Mouse (Mus musculus): ENCODE results near the gene Sytl5. TPM values are rescaled to one million over a fixed set of nuclear protein-coding genes. Genes with fewer than 3 reads are reported as not detected.

Gene Sytl5
- 1 to 10 TPM; 2.1 to 2.3 TPM for total RNA-seq (2021)
- long read RNA-seq = 0 reads

DNA sequence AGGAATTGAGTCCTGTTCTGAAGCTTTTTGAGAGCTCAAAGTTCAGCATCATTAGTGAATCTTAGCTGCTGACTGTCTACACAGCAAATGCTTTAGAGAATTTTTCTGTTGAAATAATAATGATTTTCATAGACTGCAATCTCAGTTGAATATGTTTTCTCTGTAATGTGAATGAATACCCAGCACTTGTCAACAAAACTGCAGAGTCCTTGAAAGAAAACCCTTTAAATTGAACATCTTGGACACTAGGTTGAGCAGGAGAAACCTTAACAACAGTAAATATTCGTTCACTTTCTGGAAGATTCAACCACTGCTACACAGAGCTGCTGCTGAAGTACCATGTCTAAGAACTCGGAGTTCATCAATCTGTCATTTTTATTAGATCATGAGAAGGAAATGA, at the start of gene Sytl5:
Gene Sytl5 (plus strand): TSS at position 301 of the 400 bp plus-strand sequence.
- DNase-seq (ENCODE audit: low spot score in 2 of 2) = no peak

DNA sequence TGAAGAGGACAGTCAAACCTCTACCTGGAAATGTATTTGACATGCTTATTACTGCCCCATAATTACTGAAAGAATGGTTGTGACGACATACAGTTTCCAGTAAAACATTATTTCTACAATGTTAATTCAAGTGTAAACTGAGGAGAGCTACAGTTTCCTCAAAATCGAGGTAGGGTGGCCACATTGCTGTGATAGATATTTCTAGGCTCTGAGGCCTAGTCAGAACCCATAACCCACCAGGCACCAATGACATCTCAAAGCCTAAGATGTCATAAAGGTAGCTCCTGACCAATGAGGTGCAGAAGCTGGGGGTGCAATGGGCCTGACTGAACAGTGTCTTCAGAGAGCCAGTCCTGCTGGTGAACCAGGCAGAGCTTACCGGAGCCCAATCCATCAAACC, 38.8 kb upstream of the Sytl5 start, which contains the start of gene Hypm:
Gene Hypm (plus strand): TSS at position 301 of the 400 bp plus-strand sequence.
- DNase-seq (ENCODE audit: low spot score in 2 of 2) = no peak

DNA sequence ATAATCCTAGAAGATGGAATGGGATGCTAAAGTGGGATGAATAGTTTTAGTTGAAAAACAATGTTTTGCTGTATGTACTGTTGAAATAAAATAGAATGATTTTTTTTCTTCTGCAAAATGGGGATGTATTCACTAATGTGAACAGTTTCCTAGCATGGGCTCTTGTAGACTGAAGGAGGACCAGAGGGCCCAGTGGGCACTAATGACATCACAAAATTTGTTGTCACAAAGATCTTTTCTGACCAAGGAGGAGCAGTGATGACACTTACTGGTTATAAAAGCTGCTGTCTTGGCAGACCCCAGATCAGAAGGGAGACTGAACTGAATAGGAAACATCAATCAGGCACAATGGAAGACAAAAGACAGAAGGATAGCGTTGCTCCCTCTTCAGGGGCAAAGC, 36.0 kb upstream of the Sytl5 start, which contains the start of gene H2al3:
Gene H2al3 (plus strand): TSS at position 301 of the 400 bp plus-strand sequence.
- no peak for DNase-seq (ENCODE audit: low spot score in 2 of 2)

DNA sequence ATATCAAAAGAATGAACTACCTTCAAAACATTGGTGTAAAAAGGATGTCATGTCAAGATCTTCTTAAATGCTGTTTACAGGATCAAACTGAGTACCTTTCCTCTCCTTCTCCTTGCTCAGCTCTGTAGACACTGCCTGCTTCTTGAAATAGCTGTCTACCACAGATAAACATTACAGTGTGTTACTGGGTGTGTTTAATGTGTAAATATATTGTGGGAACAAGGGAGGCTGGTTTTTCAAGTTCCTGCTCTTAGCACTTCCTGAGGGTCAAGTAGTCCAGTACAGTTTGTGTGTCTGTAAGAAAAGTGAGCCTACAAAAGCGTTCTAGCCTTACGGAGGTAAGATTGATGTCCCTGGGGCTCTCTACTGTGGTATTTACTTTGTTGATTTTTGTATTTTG, 23.6 kb upstream of the Sytl5 start:
- DNase-seq (ENCODE audit: low spot score in 2 of 2) = no peak

DNA sequence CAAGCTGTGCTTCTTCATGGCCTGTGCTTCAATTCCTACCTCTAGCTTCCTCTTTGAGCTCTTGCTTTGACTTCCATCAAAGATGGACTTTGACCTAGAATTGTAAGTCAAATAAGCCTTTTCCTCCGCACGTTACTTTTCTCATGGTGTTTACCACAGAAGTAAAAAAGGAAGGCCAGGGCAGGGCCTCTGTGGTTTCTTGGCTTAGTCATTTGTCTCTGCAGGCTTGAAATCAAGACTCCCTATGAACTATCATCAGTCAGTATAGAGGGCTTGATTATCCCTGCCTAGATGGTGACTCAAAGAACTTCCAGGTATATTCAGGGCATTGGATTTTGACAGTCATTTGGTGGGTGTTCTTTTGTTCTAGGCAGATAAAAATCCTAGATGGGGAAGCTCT, 9.9 kb upstream of the Sytl5 start:
- DNase-seq (ENCODE audit: low spot score in 2 of 2) = no peak

DNA sequence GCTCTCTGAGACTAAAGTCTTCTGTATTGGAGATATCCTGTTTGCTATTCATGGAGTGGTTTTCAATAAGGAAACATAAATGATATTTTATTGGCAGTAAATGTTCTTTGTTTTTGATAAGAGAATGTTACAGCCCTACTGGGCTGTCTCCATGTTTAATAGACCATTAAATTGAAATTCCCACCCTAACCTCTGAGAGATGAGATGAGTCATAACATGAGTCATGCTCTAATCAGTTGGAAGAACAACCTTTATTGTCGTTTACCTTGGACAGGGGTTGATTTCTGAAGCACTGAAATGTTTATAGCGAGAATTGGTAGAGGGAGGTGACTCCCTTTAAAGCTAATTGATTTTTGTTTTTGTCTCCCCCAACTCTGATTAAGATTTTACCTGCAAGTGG, 24.1 kb downstream of the Sytl5 start:
- DNase-seq (ENCODE audit: low spot score in 2 of 2) = no peak

DNA sequence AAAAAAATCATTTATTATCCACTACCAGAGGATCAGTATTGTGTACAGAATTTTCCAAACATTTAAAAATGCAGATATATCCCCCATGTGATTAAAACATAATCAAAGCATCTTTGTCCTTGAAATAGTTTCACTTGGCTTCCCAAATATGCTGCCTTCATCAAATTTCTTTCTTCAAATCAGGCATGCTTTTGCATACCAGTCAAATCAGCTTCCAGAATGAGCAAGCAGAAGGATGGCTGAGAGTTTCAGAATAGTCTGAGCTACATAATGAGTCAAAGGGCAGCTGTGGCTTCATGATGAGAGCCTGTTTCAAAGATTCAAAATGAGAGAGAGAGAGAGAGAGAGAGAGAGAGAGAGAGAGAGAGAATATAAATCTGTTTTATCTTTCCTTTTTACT, 48.4 kb downstream of the Sytl5 start:
- DNase-seq (ENCODE audit: low spot score in 2 of 2) = no peak

DNA sequence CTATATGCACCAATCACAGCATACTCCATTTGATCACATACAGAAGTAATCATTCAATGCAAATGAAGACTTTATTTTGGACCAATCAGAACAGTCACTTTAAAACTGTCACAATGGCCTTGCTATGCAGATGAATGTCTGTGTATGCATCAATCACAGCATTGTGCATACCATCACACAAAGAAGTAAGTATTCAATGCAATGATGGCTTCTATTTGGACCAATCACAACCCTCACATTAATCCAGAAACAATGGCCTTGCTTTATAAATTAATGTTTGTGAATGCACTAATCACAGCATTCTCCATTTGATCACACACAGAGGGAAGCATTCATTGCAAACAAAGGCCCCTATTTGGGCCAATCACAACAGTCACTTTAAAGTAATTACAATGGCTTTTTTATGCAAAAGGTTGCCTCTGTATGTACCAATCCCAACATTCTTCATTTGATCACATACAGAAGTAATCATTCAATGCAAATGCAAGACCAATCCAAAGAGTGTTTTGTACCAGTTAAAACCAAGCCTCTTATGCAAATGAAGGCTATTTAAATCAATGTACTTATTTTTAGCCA, 98.8 kb downstream of the Sytl5 start:
- no peak for DNase-seq (ENCODE audit: low spot score in 2 of 2)

DNA sequence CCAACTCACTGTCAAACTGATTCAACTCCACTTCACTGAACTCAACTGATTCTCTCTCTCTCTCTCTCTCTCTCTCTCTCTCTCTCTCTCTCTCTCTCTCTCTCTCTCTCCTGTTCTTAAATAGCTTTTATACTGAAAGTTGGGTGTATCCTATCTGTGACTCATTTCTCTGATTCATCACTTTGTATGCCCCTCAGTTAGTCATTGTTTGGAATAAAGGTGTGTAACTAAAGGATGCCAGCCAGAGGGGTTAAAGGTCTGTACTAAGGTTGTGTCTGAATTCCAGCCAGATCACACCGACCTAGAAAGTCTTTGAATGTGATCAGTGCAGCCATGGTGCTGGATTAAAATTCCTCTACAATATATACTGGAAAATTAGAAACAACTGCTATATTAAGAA, 115.3 kb downstream of the Sytl5 start:
- DNase-seq (ENCODE audit: low spot score in 2 of 2) = no peak

DNA sequence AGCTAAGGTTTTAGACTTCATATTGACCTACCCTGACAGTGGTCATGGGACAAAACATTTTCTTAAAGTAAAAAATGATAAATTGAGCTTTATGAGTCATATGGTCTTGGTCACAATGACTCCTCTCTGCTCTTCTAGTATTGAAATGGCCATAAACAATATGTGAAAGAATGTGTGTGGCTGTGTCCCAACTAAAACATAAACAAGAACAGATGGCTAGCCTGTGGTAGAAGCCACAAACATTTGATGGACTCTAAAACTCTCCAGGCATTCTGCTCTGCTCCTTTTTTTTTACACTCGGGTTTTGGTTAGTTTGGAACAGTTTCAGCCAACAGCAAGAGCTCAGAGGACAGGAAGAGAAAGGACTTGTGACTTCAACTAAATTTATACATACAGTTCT, 120.5 kb downstream of the Sytl5 start:
- no peak for DNase-seq (ENCODE audit: low spot score in 2 of 2)

DNA sequence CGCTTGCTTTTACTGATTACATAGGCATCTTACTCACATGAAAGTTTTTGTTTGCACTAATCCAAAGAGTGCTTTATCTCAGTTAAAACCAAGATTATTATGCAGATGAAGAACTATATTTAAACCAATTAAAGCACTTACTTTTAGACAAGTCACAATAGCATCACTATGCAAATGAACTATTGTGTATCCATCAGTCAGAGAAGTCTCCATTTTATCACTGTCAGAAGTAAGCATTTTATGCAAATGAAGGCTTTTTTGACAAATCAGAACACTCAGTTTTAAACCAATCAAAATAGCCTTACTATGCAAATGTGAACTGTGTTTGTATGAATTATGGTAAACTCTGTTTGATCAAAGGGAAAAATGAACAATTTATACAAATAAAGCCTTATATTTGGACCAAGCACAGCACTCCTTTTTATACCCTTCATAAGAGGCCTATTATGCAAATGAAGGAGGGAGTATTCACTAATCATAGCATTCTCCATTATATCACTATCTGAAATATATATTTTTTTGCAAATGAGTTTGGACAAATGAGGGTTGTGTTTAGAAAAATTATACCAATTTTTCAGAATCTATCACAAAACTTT, 122.4 kb downstream of the Sytl5 start:
- DNase-seq (ENCODE audit: low spot score in 2 of 2) = no peak

DNA sequence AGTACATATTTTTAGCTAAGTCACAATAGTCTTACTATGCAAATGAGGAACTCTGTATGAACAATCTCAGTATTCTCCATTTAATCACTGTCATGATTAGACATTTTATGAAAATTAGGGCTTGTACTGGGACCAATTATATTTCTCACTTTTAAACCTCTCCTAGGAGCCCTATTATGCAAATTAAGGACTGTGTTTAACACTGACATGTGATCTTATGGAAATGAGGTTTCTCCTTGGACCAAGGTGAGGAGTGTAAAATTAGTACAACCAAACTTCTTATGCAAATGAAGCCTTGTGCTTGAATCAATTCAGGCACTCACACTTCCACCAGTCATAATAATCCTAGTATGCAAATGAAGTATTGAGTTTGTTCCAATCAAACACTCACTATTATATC, 124.8 kb downstream of the Sytl5 start:
- no peak for DNase-seq (ENCODE audit: low spot score in 2 of 2)

DNA sequence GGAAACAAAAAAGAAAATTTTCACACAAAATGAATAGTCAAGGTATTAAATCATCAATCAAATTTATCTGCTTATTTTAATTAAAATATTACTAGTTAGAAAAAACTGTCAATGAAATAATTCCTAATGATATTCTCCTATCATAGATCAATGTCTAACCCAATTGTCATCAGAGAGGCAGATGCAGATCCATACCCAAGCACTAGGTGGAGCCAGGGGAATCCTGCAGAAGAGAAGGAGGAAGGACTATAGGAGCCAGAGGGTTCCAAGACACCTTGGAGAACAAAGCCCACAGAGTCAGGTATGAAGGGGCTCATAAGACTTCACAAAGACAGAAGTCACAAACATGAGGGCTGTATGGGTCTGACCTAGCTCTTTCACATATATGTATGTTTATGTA, 149.2 kb downstream of the Sytl5 start:
- DNase-seq (ENCODE audit: low spot score in 2 of 2) = peak in 1 of 2 experiments; percentile 13

Other genes starting within 250 kb of the Sytl5 start
- gene Dynlt3, start 222.6 kb upstream of the Sytl5 start, total RNA-seq (2021) = 100 to 1,000 TPM in 1 of 2 experiments, 10 to 100 TPM in 1; 83.9 to 115 TPM
- gene Hypm, start 38.7 kb upstream of the Sytl5 start, total RNA-seq (2021) = not detected
- gene H2al3, start 35.9 kb upstream of the Sytl5 start, total RNA-seq (2021) = not detected
- 1 to 10 TPM in 1 of 2 experiments, under 1 TPM in 1; 0.73 to 1.1 TPM for gene Srpx, start 232.1 kb downstream of the Sytl5 start, total RNA-seq (2021)

Data from layer of hippocampus, postnatal 10 days (tissue).